ENCODE assay signal across 26 mouse cellular contexts in genomic region chr2:15058227-15058626, GRCm38 (mm10). TPM values are rescaled to one million over a fixed set of nuclear protein-coding genes. Genes with fewer than 3 reads are reported as not detected.
DNase-seq lines count a peak whose midpoint lies in the region; ATAC-seq and TF ChIP-seq lines count a peak whose summit lies in the region.
"Had no signal": no experiment of that assay in that cellular context is flagged by ENCODE, and none has a peak within 500 bp of the region (broad histone marks: within the 10 kb centered on the region; RNA-seq: fewer than 3 reads in every experiment).

No protein-coding gene starts in this region.

- ATAC-seq in midbrain, embryonic 16.5 days: no peak
- ATAC-seq in midbrain, embryonic 14.5 days (ENCODE audit: low FRiP score, low TSS enrichment): no peak
- ATAC-seq: CD4-positive, CD25-positive, alpha-beta regulatory T cell, adult 4 months; forebrain, embryonic 15.5 days; hindbrain, postnatal 0 days; intestine, embryonic 15.5 days; liver, embryonic 12.5 days; liver, postnatal 0 days had no signal

- peak; percentile 93 for DNase-seq in heart, adult 11 months
- no peak for DNase-seq in heart, postnatal 25 days (ENCODE audit: low spot score)
- peak; percentile 19 for DNase-seq in kidney, adult 2 months
- no peak for DNase-seq in kidney, adult 11 months
- no peak for DNase-seq in midbrain, embryonic 14.5 days
- DNase-seq in heart, postnatal 36 days: peak; percentile 18 to 34
- no peak for DNase-seq in c-Kit-positive CD71-positive TER-119-positive erythroid progenitor cells, embryonic 14.5 days (ENCODE audit: low spot score)
- DNase-seq: adrenal gland, postnatal 25 days; cerebellum, adult 18-20 months; layer of hippocampus, adult 9-11 months; liver, postnatal 0 days; lung, postnatal 36 days; right cerebral cortex, postnatal 25 days had no signal

- no peak overlapping the region for H3K4me3 ChIP-seq in kidney, adult 2 months (ENCODE audit: insufficient read depth, low read depth, low read length)
- no peak overlapping the region for H3K4me3 ChIP-seq in midbrain, embryonic 16.5 days (ENCODE audit: low read depth, low read length)
- H3K4me3 ChIP-seq in midbrain, embryonic 14.5 days (replicated peaks; ENCODE audit: low read depth, low read length): no peak overlapping the region
- H3K4me3 ChIP-seq: embryonic facial prominence, embryonic 13.5 days; forebrain, embryonic 15.5 days; hindbrain, embryonic 10.5 days; intestine, embryonic 15.5 days; limb, embryonic 12.5 days; liver, embryonic 12.5 days; megakaryocyte, embryonic 14.5 days; stomach, embryonic 15.5 days had no signal

- no peak for TF ChIP-seq CTCF in kidney, adult 2 months (conservative IDR thresholded peaks at IDR 0.05; ENCODE audit: insufficient read depth, insufficient read length, low read depth, low read length)

- no peaks in the 10 kb centered on the region for H3K36me3 ChIP-seq in kidney, adult 2 months (ENCODE audit: control insufficient read depth, insufficient read depth, low read length)
- H3K36me3 ChIP-seq in midbrain, embryonic 16.5 days (ENCODE audit: control insufficient read depth, insufficient read depth, low read length): no peaks in the 10 kb centered on the region
- H3K36me3 ChIP-seq in midbrain, embryonic 14.5 days (ENCODE audit: control insufficient read depth, insufficient read depth, low read length): no peaks in the 10 kb centered on the region
- H3K36me3 ChIP-seq: embryonic facial prominence, embryonic 13.5 days; forebrain, embryonic 15.5 days; intestine, embryonic 15.5 days; liver, embryonic 12.5 days; stomach, embryonic 15.5 days had no signal

- H3K27me3 ChIP-seq in kidney, adult 2 months (replicated peaks; ENCODE audit: control insufficient read depth, insufficient read depth, low read length): no peaks in the 10 kb centered on the region
- no peaks in the 10 kb centered on the region for H3K27me3 ChIP-seq in midbrain, embryonic 16.5 days (ENCODE audit: control insufficient read depth, insufficient read depth, low read depth, low read length)
- H3K27me3 ChIP-seq in midbrain, embryonic 14.5 days (ENCODE audit: control insufficient read depth, insufficient read depth, low read length): no peaks in the 10 kb centered on the region
- H3K27me3 ChIP-seq: embryonic facial prominence, embryonic 13.5 days; forebrain, embryonic 15.5 days; intestine, embryonic 15.5 days; limb, embryonic 12.5 days; liver, embryonic 12.5 days; megakaryocyte, embryonic 14.5 days; midbrain, embryonic 12.5 days; stomach, embryonic 15.5 days had no signal

- intact Hi-C loops in heart, postnatal 25 days (cut with DNase I): loop anchor here (10.0 kb wide), 1 partner anchor 983 kb away; the partner anchor contains the start of gene Stam
- intact Hi-C loops in heart, postnatal 36 days (cut with DNase I): loop anchor here (10.0 kb wide), 1 partner anchor 1003 kb away; the partner anchor contains the start of gene Hacd1

- H3K4me2 ChIP-seq in midbrain, embryonic 16.5 days (ENCODE audit: low read length): peak overlapping the region; percentile 12; the same call in 1 of the 2 replicates
- no peak overlapping the region for H3K4me2 ChIP-seq in midbrain, embryonic 14.5 days (ENCODE audit: low read length)
- H3K4me2 ChIP-seq: intestine, embryonic 15.5 days; liver, embryonic 12.5 days; stomach, embryonic 15.5 days had no signal

- no peak for TF ChIP-seq POLR2A in kidney, adult 2 months (IDR thresholded peaks at IDR 0.05; ENCODE audit: low read depth, low read length)

- H3K4me1 ChIP-seq in kidney, adult 2 months (ENCODE audit: control insufficient read depth, insufficient read depth, low read length): peaks cover 7% of the 10 kb centered on the region; the same call in 1 of the 2 replicates
- H3K4me1 ChIP-seq in midbrain, embryonic 16.5 days (ENCODE audit: control insufficient read depth, insufficient read depth, low read length): peaks cover 40% of the 10 kb centered on the region
- H3K4me1 ChIP-seq in midbrain, embryonic 14.5 days (ENCODE audit: control insufficient read depth, insufficient read depth, low read length): peaks cover 12% of the 10 kb centered on the region

- no peak overlapping the region for H3K9ac ChIP-seq in midbrain, embryonic 16.5 days (ENCODE audit: low read depth, low read length)
- no peak overlapping the region for H3K9ac ChIP-seq in midbrain, embryonic 14.5 days (replicated peaks; ENCODE audit: low read length)
- H3K9ac ChIP-seq: embryonic facial prominence, embryonic 13.5 days; forebrain, embryonic 15.5 days; intestine, embryonic 15.5 days; limb, embryonic 12.5 days; liver, embryonic 12.5 days; liver, postnatal 0 days; midbrain, embryonic 12.5 days; stomach, embryonic 15.5 days had no signal

- 71% methylated on average over 5 of the region's 5 CpGs for WGBS in kidney, adult 2 months
- 87% methylated on average over 5 of the region's 5 CpGs for WGBS in midbrain, embryonic 16.5 days
- 85% methylated on average over 5 of the region's 5 CpGs for WGBS in midbrain, embryonic 14.5 days

- no peak overlapping the region for H3K27ac ChIP-seq in kidney, adult 2 months (ENCODE audit: insufficient read depth, low read depth, low read length)
- no peak overlapping the region for H3K27ac ChIP-seq in midbrain, embryonic 16.5 days (ENCODE audit: low read length)
- no peak overlapping the region for H3K27ac ChIP-seq in midbrain, embryonic 14.5 days (replicated peaks; ENCODE audit: low read depth, low read length)
- H3K27ac ChIP-seq: embryonic facial prominence, embryonic 13.5 days; forebrain, embryonic 10.5 days; forebrain, embryonic 15.5 days; hindbrain, embryonic 10.5 days; hindbrain, postnatal 0 days; intestine, embryonic 15.5 days; limb, embryonic 12.5 days; liver, embryonic 12.5 days; midbrain, embryonic 12.5 days; stomach, embryonic 15.5 days had no signal

- no peaks in the 10 kb centered on the region for H3K9me3 ChIP-seq in midbrain, embryonic 16.5 days (replicated peaks; ENCODE audit: control insufficient read depth, low read length, poor library complexity, severe bottlenecking)
- no peaks in the 10 kb centered on the region for H3K9me3 ChIP-seq in midbrain, embryonic 14.5 days (ENCODE audit: control insufficient read depth, low read length)
- H3K9me3 ChIP-seq: embryonic facial prominence, embryonic 13.5 days; forebrain, embryonic 10.5 days; forebrain, embryonic 15.5 days; hindbrain, embryonic 10.5 days; intestine, embryonic 15.5 days; limb, embryonic 12.5 days; liver, embryonic 12.5 days; megakaryocyte, embryonic 14.5 days; midbrain, embryonic 12.5 days; stomach, embryonic 15.5 days had no signal

RNA-seq across cellular contexts. Expression of gene Nsun6, which starts 3.4 kb away (rescaled TPM):
- total RNA-seq in heart, postnatal 25 days (2021): 1 to 10 TPM; 2.2 to 5.3 TPM
- 1.4 and 3.8 TPM in 2 replicates for polyA plus RNA-seq in kidney, adult 2 months (2012; rRNA removed)
- 16.9 and 19.1 TPM in 2 replicates for polyA plus RNA-seq in midbrain, embryonic 16.5 days (2015; fragmentation: Nextera tagmentation; extraction: Ambion mirVana)
- polyA plus RNA-seq in midbrain, embryonic 14.5 days (2014; fragmentation: Nextera tagmentation; extraction: Ambion mirVana): 14.0 and 17.7 TPM in 2 replicates
- 1 to 10 TPM; 5.5 to 6.5 TPM for total RNA-seq in heart, postnatal 36 days (2021)

RNA-seq across cellular contexts. Expression of gene Arl5b, which starts 9.0 kb away (rescaled TPM):
- 10 to 100 TPM; 29.3 to 37.4 TPM for total RNA-seq in heart, postnatal 25 days (2021)
- 4.3 and 5.8 TPM in 2 replicates for polyA plus RNA-seq in kidney, adult 2 months (2012; rRNA removed)
- 29.2 and 37.4 TPM in 2 replicates for polyA plus RNA-seq in midbrain, embryonic 16.5 days (2015; fragmentation: Nextera tagmentation; extraction: Ambion mirVana)
- polyA plus RNA-seq in midbrain, embryonic 14.5 days (2014; fragmentation: Nextera tagmentation; extraction: Ambion mirVana): 43.4 and 47.2 TPM in 2 replicates
- 10 to 100 TPM; 25.8 to 27.8 TPM for total RNA-seq in heart, postnatal 36 days (2021)

Comparison
In these comparisons a context has a peak if more than half of its experiments do, and no peak if none do; other contexts are left out.
1. DNase-seq: peak in heart, adult 11 months (single experiment), kidney, adult 2 months (single experiment) and heart, postnatal 36 days (2 of 2); none in heart, postnatal 25 days (single experiment), kidney, adult 11 months (single experiment), midbrain, embryonic 14.5 days (single experiment) and c-Kit-positive CD71-positive TER-119-positive erythroid progenitor cells, embryonic 14.5 days (single experiment).